Mouse (Mus musculus): ENCODE measurements around the gene Zfp808.
"Not testable (repeated sequence)": the region's sequence is repeated elsewhere in the genome, so short reads cannot be mapped to it uniquely, and the experiment has no call there.

Gene Zfp808

GRCm38 (mm10) chr13:62129432-62130171 lies at the start of gene Zfp808:
Gene Zfp808 (plus strand): TSS chr13:62129886.
- DNase-seq (ENCODE audit: low spot score): peak; percentile 71

GRCm38 (mm10) chr13:62098786-62099185 lies 30.9 kb upstream of the Zfp808 start:
- DNase-seq (ENCODE audit: low spot score): not testable (repeated sequence)

GRCm38 (mm10) chr13:62099454-62099853 lies 30.2 kb upstream of the Zfp808 start:
- not testable (repeated sequence) for DNase-seq (ENCODE audit: low spot score)

GRCm38 (mm10) chr13:62102368-62102767 lies 27.3 kb upstream of the Zfp808 start:
- DNase-seq (ENCODE audit: low spot score): not testable (repeated sequence)

GRCm38 (mm10) chr13:62115861-62116260 lies 13.8 kb upstream of the Zfp808 start:
- peak; percentile 0 for DNase-seq (ENCODE audit: low spot score)

- not testable (repeated sequence) for DNase-seq (ENCODE audit: low spot score)
These were observed 8.1 kb upstream of the Zfp808 start for GRCm38 (mm10) chr13:62121578-62121977.

- DNase-seq (ENCODE audit: low spot score): not testable (repeated sequence)
These were observed 52.4 kb downstream of the Zfp808 start for GRCm38 (mm10) chr13:62181835-62182755.

DNA sequence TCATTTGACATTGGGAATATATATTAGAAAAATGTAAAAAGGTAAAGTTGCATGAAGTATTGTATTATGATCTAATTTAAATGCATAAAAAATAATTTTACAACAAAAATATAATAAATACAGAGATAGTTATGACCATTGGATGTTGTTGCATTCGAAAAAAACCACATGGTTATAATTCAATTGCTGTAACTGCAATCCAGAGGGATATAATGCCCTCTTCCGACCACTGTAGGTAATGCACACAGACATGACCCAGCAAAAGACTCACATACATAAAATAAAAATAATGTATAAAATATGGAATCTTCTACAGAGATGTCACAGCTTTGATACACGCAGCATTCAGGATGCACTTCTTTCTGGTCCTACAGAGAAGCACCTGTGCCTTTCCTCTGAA lies 115.6 kb downstream of the Zfp808 start:
- DNase-seq (ENCODE audit: low spot score): no peak

GRCm38 (mm10) chr13:62255226-62255625 lies 125.5 kb downstream of the Zfp808 start:
- DNase-seq (ENCODE audit: low spot score): not testable (repeated sequence)

DNA sequence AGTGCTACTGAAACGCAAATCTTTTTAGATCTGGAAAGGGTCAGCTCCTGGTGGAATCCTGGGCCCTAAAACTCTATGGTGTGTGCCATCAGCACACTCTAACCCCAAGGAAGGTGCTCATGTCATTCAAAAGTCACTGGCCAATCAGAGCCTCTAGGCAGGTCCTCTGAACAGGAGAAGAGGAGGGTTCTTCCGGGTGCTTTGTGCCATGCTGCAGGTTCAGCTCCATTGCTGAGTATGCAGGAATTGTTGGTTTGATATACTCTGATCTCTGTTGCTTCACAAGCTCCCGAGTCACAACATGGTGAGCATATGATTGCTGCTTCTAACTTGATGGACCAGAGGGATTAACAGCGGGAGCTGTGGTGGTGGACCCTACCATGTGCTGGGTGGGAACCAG lies 133.7 kb downstream of the Zfp808 start:
- DNase-seq (ENCODE audit: low spot score): no peak

All from embryo, embryonic 10.5 days (tissue).